Mouse (Mus musculus): ENCODE data around the gene Zfand3.

DNA sequence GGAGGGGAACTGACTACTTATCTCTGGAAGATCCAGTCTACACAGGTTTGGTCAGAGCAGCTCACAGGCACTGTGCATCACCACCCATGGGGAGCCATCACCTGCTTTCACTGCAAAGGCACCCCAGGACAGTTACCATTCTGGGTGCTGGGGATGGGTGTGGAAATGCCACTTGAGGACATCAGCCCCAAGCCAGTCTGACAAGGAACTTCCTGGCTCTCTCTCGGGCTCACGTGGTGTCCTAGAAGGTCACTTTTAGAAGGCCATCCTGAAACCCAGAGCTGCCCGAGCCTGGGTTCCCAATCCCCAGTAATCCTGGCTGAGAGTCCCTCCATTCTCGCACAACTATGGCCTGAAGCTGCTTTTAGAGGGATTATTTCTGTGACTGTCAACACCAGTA is 211.2 kb downstream of the Zfand3 start:
- TF ChIP-seq POLR2A (IDR thresholded peaks at IDR 0.05; ENCODE audit: low read depth, low read length): no peak
- TF ChIP-seq ZNF384 (IDR thresholded peaks at IDR 0.05; ENCODE audit: low read depth, low read length): no peak
- TF ChIP-seq TCF12 (IDR thresholded peaks at IDR 0.05; ENCODE audit: low read depth, low read length): no peak
- TF ChIP-seq JUND (conservative IDR thresholded peaks at IDR 0.05; ENCODE audit: low read depth, low read length): no peak
- no peak for TF ChIP-seq E2F4 (IDR thresholded peaks at IDR 0.05; ENCODE audit: insufficient replicate concordance, low read depth, low read length)
- no peak for TF ChIP-seq NRF1 (IDR thresholded peaks at IDR 0.05; ENCODE audit: low read depth, low read length)
- TF ChIP-seq MAFK (IDR thresholded peaks at IDR 0.05; ENCODE audit: insufficient replicate concordance, low read length): no peak
- no peak for TF ChIP-seq MYC (IDR thresholded peaks at IDR 0.05; ENCODE audit: low read depth, low read length)
- no peak for TF ChIP-seq MAX (IDR thresholded peaks at IDR 0.05; ENCODE audit: low read length)
- no peak for TF ChIP-seq CTCF (conservative IDR thresholded peaks at IDR 0.05 in 1 of 2, IDR thresholded peaks at IDR 0.05 in 1 of 2; ENCODE audit: low read depth in 2 of 2, low read length in 2 of 2)
- no peak for TF ChIP-seq ELF1 (IDR thresholded peaks at IDR 0.05; ENCODE audit: low read depth, low read length)
- TF ChIP-seq GABPA (IDR thresholded peaks at IDR 0.05; ENCODE audit: insufficient replicate concordance, low read depth, low read length): no peak
- TF ChIP-seq USF2 (conservative IDR thresholded peaks at IDR 0.05; ENCODE audit: low read depth, low read length): no peak
